Mouse (Mus musculus): ENCODE data around the gene Mdfi. TPM values are rescaled to one million over a fixed set of nuclear protein-coding genes. Genes with fewer than 3 reads are reported as not detected.

Mdfi gene
- 1.5 and 2.1 TPM in 2 replicates for polyA plus RNA-seq (2012; rRNA removed)

DNA sequence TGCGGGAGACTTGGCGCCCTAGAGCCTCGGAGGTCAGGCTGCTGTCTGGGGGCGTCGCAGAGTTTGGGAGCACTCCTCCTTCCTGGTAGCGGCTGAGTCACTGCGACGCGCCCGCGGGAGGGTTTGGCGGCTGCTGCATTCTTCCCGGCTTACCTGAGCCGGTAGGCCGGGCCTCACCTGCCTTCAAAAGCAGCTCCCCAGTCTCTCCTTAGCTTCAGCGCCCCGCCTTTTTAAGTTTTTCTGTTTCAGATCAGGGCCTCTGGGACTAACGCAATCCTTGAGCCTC lies at the start of gene Mdfi:
TSS of gene Mdfi (minus strand) at position 210 of the 286 bp plus-strand sequence.
- Histone ChIP-seq H3K4me3 (ENCODE audit: insufficient read depth, low read length) (no peak within 1 kb of the TSS), H3K4me1 (ENCODE audit: control insufficient read depth, insufficient read depth, low read length) (no peaks in the 10 kb centered on the region), H3K27ac (ENCODE audit: insufficient read depth, low read length) (no peak within 1 kb of the TSS)
- no peak for TF ChIP-seq CTCF (IDR thresholded peaks at IDR 0.05; ENCODE audit: extremely low read depth, insufficient read depth, low read length)
- no peak for TF ChIP-seq POLR2A (IDR thresholded peaks at IDR 0.05; ENCODE audit: extremely low read depth, insufficient read depth, low read length)

DNA sequence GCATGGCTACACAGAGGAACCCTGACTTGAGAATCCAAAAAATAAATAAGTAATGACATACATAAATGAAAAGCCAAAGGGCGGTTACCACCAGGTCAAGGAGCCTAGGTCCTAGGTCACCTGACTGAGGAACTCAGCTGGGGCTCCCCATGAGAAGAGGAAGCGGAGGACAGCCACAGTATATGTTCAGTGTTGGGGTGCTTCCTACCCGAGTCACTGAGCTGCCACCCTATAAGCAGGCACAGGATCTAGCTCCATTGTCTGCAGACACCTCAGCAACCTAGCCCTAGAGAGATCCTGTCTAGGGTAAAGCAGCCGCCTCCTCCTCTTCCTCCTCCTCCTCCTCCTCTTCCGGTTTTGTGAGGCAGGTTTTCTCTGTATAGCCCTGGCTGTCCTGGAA lies 48.6 kb upstream of the Mdfi start:
- H3K27ac ChIP-seq (ENCODE audit: insufficient read depth, low read length), result no peak overlapping the region
- no peak overlapping the region for H3K4me3 ChIP-seq (ENCODE audit: insufficient read depth, low read length)
- no peaks in the 10 kb centered on the region for H3K4me1 ChIP-seq (ENCODE audit: control insufficient read depth, insufficient read depth, low read length)
- TF ChIP-seq CTCF (IDR thresholded peaks at IDR 0.05; ENCODE audit: extremely low read depth, insufficient read depth, low read length), result no peak
- TF ChIP-seq POLR2A (IDR thresholded peaks at IDR 0.05; ENCODE audit: extremely low read depth, insufficient read depth, low read length), result no peak

- TF ChIP-seq POLR2A (IDR thresholded peaks at IDR 0.05; ENCODE audit: extremely low read depth, insufficient read depth, low read length) (no peak), CTCF (IDR thresholded peaks at IDR 0.05; ENCODE audit: extremely low read depth, insufficient read depth, low read length) (no peak)
- Histone ChIP-seq H3K4me1 (ENCODE audit: control insufficient read depth, insufficient read depth, low read length) (no peaks in the 10 kb centered on the region), H3K27ac (ENCODE audit: insufficient read depth, low read length) (no peak overlapping the region), H3K4me3 (ENCODE audit: insufficient read depth, low read length) (no peak overlapping the region)
Observed at GRCm38 (mm10) chr17:47881330-47881729, 46.8 kb upstream of the Mdfi start.

DNA sequence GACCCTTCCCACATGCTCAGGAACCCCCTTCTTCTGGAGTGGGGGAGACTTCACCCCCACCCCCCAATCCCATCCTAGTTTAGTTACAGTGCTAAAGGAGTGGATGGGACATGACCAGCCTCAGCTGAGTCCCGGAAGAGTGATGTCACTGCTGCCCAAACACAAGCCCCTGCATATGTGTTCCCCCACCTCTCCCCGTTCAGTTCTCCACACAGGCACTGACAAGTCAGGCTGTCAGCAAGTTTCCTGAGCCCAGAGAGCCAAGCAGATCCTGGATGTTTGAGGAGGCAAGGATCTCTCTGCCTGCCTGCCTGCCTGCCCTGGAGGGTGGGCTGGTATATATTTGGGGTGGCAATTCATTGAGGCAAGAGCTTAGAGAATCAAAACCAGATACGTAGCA lies 44.7 kb upstream of the Mdfi start:
- Histone ChIP-seq H3K4me3 (ENCODE audit: insufficient read depth, low read length) (peak overlapping the region; percentile 49), H3K27ac (ENCODE audit: insufficient read depth, low read length) (0 out of 2 replicates have a peak overlapping the region, but pooled peaks have one; percentile 13), H3K4me1 (ENCODE audit: control insufficient read depth, insufficient read depth, low read length) (no peaks in the 10 kb centered on the region)
- no peak for TF ChIP-seq CTCF (IDR thresholded peaks at IDR 0.05; ENCODE audit: extremely low read depth, insufficient read depth, low read length)
- TF ChIP-seq POLR2A (IDR thresholded peaks at IDR 0.05; ENCODE audit: extremely low read depth, insufficient read depth, low read length), result no peak

GRCm38 (mm10) chr17:47878378-47879089 lies 44.0 kb upstream of the Mdfi start:
- H3K4me1 ChIP-seq (ENCODE audit: control insufficient read depth, insufficient read depth, low read length), result no peaks in the 10 kb centered on the region

DNA sequence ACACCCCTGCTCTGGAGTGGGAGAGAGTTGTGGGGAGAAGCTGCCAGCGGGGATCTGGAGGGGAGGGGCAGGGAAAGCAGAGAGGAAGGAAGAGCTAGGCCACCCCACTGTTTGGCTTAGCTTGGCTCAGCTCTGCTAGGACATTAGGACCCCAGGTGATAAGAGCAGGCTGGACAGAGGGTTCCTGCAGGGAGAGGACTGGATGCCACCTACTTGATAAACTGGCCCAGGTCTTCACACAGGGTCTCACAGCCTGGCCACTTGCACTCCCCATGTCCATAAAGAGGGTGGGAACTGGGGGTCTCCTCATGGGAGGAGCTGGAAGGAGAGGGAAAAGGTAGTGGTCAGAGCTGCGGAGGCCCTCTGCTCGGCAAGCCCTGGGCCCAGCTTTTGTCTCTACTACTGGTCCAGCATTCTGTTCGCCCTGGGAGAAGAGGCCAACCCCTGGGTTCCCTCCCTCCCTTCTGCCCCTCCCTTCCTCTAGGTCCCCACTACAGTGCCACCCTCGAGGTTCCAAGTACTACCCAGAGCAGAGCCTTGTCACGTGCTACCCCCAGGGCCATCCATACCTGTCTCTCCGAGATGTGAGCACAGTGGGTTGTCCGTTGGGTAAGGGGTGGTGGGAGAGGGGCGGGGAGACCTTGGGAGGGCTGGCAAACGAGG lies 43.4 kb upstream of the Mdfi start:
- peak overlapping the region; percentile 49 for H3K4me3 ChIP-seq (ENCODE audit: insufficient read depth, low read length)
- no peaks in the 10 kb centered on the region for H3K4me1 ChIP-seq (ENCODE audit: control insufficient read depth, insufficient read depth, low read length)
- no peak for TF ChIP-seq POLR2A (IDR thresholded peaks at IDR 0.05; ENCODE audit: extremely low read depth, insufficient read depth, low read length)
- H3K27ac ChIP-seq (ENCODE audit: insufficient read depth, low read length), result no peak overlapping the region

More at GRCm38 (mm10) chr17:47878378-47879089, 44.0 kb upstream of the Mdfi start:
- 0 out of 2 replicates have a peak overlapping the region, but pooled peaks have one; percentile 32 for H3K27ac ChIP-seq (ENCODE audit: insufficient read depth, low read length)
- TF ChIP-seq POLR2A (IDR thresholded peaks at IDR 0.05; ENCODE audit: extremely low read depth, insufficient read depth, low read length) (peak; percentile 79), CTCF (IDR thresholded peaks at IDR 0.05; ENCODE audit: extremely low read depth, insufficient read depth, low read length) (no peak)
- peak overlapping the region; percentile 49 for H3K4me3 ChIP-seq (ENCODE audit: insufficient read depth, low read length)

DNA sequence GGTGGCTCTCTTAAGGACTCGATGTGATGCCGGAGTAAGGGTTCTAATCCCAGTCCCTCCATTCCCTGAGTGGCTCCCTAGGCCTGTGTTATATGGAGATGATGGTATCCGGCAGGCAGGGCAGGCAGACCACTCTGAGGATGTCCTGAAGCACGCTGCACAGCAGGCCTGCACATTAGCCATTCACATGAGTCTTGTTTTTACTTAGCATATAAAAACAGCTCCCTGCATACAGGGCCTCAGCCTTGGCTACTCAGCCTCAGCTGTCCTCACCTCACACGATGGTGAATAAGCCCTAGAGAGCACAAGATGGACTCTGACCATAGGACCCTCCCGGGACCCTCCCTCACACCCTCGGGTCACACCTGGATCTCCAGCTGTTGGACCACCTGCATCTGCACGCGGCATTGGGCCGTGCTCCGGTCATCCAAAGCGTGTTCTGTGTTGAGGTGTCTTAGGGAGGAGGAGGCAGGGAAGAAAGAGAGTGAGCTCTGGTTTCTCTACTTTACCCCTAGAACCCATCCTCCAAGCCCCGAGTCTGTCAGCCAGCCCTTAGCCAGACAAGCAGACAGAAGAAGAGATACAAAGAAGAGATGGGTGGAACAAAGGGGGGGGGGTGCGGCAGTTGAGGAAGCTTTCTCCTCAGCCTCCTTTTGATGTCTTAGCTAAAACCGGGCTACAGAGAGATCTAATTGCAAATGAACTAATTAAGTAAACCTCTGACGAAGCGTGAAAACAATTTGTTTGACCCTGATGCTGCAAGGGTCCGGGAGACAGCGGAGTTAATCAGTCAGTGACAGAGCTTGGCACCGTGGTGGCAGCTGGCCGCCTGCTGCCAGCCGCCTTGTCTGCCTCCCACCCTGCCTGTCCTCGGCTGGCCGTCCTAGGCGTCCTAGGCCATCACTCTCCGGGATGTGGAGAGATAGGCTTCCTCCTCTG lies 42.6 kb upstream of the Mdfi start:
- Histone ChIP-seq H3K4me3 (ENCODE audit: insufficient read depth, low read length) (peak overlapping the region; percentile 49), H3K4me1 (ENCODE audit: control insufficient read depth, insufficient read depth, low read length) (no peaks in the 10 kb centered on the region), H3K27ac (ENCODE audit: insufficient read depth, low read length) (no peak overlapping the region)
- TF ChIP-seq POLR2A (IDR thresholded peaks at IDR 0.05; ENCODE audit: extremely low read depth, insufficient read depth, low read length) (no peak), CTCF (IDR thresholded peaks at IDR 0.05; ENCODE audit: extremely low read depth, insufficient read depth, low read length) (no peak)

DNA sequence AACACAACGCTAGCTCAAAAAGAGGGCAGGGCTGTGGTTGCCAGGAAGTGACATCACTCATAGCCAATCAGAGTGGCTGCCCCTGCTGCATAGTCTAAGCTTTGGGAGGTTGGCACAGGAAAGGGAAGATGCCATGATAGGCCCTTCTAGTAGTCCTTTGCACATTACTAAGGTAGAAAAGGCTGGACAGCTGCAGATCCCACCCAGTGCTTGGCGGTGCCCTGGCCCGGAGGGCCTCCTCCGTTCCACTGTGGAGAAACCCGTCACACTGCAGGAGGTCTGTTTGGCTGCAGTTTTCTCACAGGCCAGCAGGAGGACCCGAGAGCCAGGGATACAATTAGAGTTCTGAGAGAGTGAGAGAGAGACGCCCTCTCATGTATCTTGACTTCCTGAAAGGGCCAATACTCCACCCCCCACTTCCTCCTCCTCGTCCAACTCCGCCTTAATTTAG lies 38.9 kb upstream of the Mdfi start:
- no peak overlapping the region for H3K4me3 ChIP-seq (ENCODE audit: insufficient read depth, low read length)
- TF ChIP-seq CTCF (IDR thresholded peaks at IDR 0.05; ENCODE audit: extremely low read depth, insufficient read depth, low read length) (peak; percentile 81), POLR2A (IDR thresholded peaks at IDR 0.05; ENCODE audit: extremely low read depth, insufficient read depth, low read length) (no peak)
- H3K27ac ChIP-seq (ENCODE audit: insufficient read depth, low read length), result no peak overlapping the region
- H3K4me1 ChIP-seq (ENCODE audit: control insufficient read depth, insufficient read depth, low read length), result no peaks in the 10 kb centered on the region

DNA sequence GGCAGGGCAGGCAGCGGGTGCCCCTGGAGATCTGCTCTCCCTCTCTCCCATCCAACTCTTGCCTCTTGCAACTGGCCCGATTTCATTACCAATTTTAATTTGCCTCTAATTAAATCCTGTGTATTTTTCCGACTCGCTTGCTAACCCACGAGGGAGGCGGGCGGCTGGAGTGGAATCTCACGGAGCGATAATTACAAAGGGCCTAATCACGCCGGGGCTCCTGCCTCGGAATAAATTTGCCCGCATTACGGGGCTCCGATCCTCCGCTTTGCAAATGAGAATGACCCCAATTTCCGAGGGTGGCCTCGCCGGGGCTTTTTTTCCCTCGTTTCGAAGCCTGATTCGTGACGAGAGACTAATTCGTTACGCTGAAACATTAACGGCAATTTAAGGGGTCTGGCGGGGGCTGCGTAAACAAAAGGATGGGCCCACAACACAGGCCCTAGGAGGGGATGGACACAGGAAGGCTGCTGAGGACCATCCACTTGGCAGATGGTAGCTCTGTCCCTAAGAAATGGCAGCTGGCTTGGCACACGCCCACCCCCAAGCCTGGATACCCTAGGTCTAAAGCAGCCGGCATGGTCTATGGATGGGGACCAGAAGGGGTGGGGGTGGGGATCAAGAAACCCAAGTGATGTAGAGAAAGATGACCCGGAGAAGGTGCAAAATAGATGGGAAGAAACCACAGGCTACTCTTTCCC lies 38.0 kb upstream of the Mdfi start:
- no peak overlapping the region for H3K27ac ChIP-seq (ENCODE audit: insufficient read depth, low read length)
- TF ChIP-seq POLR2A (IDR thresholded peaks at IDR 0.05; ENCODE audit: extremely low read depth, insufficient read depth, low read length) (no peak), CTCF (IDR thresholded peaks at IDR 0.05; ENCODE audit: extremely low read depth, insufficient read depth, low read length) (no peak)
- H3K4me3 ChIP-seq (ENCODE audit: insufficient read depth, low read length), result no peak overlapping the region
- no peaks in the 10 kb centered on the region for H3K4me1 ChIP-seq (ENCODE audit: control insufficient read depth, insufficient read depth, low read length)

Measured in cortical plate, adult 2 months (tissue).